Mouse (Mus musculus): ENCODE measurements around the gene Aqp6. TPM values are rescaled to one million over a fixed set of nuclear protein-coding genes. Genes with fewer than 3 reads are reported as not detected.

The Aqp6 gene
- polyA plus RNA-seq (2014; fragmentation: Nextera tagmentation; extraction: Ambion mirVana) = not detected in 2 replicates

DNA sequence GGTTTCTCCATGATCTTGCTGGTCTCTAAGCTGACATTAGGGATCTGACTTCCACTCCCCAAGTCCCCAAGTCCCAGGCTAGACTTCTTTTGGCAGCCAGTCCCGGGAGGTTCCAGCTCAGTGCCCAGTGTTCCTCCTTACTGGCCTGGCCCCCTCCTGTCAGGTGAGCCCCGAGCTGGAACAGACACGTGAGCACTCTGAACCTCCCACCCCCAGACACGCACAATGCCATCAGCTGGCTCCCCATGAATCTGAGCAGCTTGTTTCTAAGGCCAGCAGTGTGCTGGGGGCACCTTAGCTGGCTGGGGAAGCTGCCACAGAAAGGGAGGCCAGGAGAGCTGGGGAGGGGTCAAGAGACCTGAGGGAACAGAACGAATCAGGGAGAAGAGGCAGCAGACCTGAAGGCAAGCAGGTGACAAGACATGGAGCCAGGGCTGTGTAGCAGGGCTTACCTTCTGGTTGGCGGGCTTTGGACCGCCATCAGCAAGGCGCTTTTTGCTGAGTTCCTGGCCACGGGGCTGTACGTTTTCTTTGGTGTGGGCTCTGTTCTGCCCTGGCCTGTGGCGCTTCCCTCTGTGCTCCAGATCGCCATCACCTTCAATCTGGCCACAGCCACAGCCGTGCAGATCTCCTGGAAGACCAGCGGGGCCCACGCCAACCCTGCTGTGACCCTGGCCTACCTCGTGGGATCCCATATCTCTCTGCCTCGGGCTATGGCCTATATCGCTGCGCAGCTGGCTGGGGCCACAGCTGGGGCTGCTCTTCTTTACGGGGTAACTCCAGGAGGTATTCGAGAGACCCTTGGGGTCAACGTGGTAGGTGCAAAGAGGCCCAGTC, at the start of gene Aqp6:
Aqp6 (plus strand) TSS at position 415 of the 837 bp plus-strand sequence.
- DNase-seq (ENCODE audit: low spot score) (no peak), ATAC-seq (ENCODE audit: insufficient number of reproducible peaks, low FRiP score, low TSS enrichment, low read depth) (no peak)
- no peak within 1 kb of the TSS for H3K4me3 ChIP-seq (ENCODE audit: low read depth, low read length)
- no peak within 1 kb of the TSS for H3K4me2 ChIP-seq (ENCODE audit: low read depth, severe bottlenecking)
- H3K27ac ChIP-seq (replicated peaks; ENCODE audit: low read depth, low read length) = no peak within 1 kb of the TSS
- H3K4me1 ChIP-seq (ENCODE audit: control insufficient read depth, insufficient read depth, low read length) = peaks cover 3% of the 10 kb centered on the region; the same call in 1 of the 2 replicates
- WGBS = 61% methylated on average over 22 of the region's 22 CpGs
- H3K9ac ChIP-seq (ENCODE audit: low read length) = no peak within 1 kb of the TSS
- H3K27me3 ChIP-seq (ENCODE audit: control insufficient read depth, insufficient read depth, low read length) = peaks cover 11% of the 10 kb centered on the region
- no peaks in the 10 kb centered on the region; the same call in 1 of the 2 replicates for H3K9me3 ChIP-seq (ENCODE audit: control insufficient read depth, low read length)
- H3K36me3 ChIP-seq (ENCODE audit: control insufficient read depth, insufficient read depth, low read length) = no peaks in the 10 kb centered on the region

DNA sequence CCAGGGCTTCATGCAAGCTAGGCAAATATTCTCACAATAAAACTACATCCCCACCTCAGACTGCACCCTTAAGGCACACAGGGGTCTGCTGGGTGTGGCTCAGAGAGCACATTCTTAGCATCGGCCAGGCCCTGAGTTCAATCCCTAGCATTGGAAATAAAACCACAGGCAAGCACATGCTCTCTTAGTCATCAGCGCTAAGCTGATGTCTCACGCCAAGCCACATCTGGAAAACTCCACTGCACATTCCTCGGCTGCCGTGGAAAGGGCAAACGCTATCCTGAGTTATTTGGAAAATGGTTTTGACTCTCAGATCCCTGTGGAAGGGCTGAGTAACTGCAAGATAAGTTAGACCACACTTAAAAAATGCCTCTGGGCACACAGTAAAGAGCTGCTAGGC, 47.4 kb upstream of the Aqp6 start:
- H3K27me3 ChIP-seq (ENCODE audit: control insufficient read depth, insufficient read depth, low read length) = no peaks in the 10 kb centered on the region
- DNase-seq (ENCODE audit: low spot score) = no peak
- no peaks in the 10 kb centered on the region for H3K4me1 ChIP-seq (ENCODE audit: control insufficient read depth, insufficient read depth, low read length)
- H3K4me2 ChIP-seq (ENCODE audit: low read depth, severe bottlenecking) = no peak overlapping the region
- H3K27ac ChIP-seq (replicated peaks; ENCODE audit: low read depth, low read length) = no peak overlapping the region
- ATAC-seq (ENCODE audit: insufficient number of reproducible peaks, low FRiP score, low TSS enrichment, low read depth) = no peak
- H3K9me3 ChIP-seq (ENCODE audit: control insufficient read depth, low read length) = no peaks in the 10 kb centered on the region
- H3K9ac ChIP-seq (ENCODE audit: low read length) = no peak overlapping the region
- H3K4me3 ChIP-seq (ENCODE audit: low read depth, low read length) = no peak overlapping the region
- WGBS = 48% methylated on average over 6 of the region's 6 CpGs
- H3K36me3 ChIP-seq (ENCODE audit: control insufficient read depth, insufficient read depth, low read length) = no peaks in the 10 kb centered on the region

DNA sequence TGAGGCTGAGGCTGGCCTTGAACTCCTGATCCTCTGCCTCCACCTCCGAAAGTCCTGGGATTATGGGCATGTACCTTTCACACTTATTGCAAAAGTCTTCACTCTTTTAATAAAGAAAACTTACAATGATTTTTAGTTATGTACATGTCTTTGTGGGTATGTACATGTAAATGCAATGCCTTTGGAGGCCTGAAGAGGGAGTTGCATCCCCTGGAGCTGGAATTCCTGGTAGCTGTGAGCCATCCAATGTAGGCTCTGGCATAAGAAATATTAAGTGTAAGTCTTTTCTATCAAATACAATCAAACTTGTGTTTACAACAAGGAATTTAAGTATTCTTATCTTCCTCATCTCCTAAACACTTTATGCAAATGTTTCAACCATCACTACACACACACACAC, 42.3 kb upstream of the Aqp6 start:
- Histone ChIP-seq H3K9ac (ENCODE audit: low read length) (no peak overlapping the region), H3K4me1 (ENCODE audit: control insufficient read depth, insufficient read depth, low read length) (no peaks in the 10 kb centered on the region), H3K4me3 (ENCODE audit: low read depth, low read length) (no peak overlapping the region), H3K27ac (replicated peaks; ENCODE audit: low read depth, low read length) (no peak overlapping the region), H3K9me3 (ENCODE audit: control insufficient read depth, low read length) (no peaks in the 10 kb centered on the region), H3K27me3 (ENCODE audit: control insufficient read depth, insufficient read depth, low read length) (no peaks in the 10 kb centered on the region), H3K4me2 (ENCODE audit: low read depth, severe bottlenecking) (no peak overlapping the region), H3K36me3 (ENCODE audit: control insufficient read depth, insufficient read depth, low read length) (no peaks in the 10 kb centered on the region)
- DNase-seq (ENCODE audit: low spot score) (no peak), ATAC-seq (ENCODE audit: insufficient number of reproducible peaks, low FRiP score, low TSS enrichment, low read depth) (no peak)
- 88% methylated on average over 1 of the region's 1 CpGs for WGBS

DNA sequence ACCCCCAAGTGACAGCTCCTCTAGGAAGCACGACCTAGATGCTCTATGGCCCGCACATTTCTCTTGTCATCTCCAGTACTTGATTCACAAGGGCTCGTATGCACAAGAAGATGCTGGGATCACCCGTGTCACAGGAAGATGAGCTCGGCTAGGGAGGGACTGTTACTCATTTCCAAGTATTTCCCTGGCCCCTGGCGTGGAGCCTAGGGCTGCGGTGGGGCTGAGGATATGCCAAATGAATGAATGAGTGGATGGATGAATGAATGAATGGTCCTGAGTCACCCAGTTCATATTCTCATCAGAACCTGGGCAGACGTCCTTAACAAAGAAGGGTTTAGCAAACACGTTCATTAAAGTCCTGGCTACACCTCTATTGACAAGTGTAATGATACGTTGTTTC, 41.0 kb upstream of the Aqp6 start:
- no peaks in the 10 kb centered on the region for H3K36me3 ChIP-seq (ENCODE audit: control insufficient read depth, insufficient read depth, low read length)
- no peaks in the 10 kb centered on the region for H3K9me3 ChIP-seq (ENCODE audit: control insufficient read depth, low read length)
- H3K4me2 ChIP-seq (ENCODE audit: low read depth, severe bottlenecking) = no peak overlapping the region
- DNase-seq (ENCODE audit: low spot score) (no peak), ATAC-seq (ENCODE audit: insufficient number of reproducible peaks, low FRiP score, low TSS enrichment, low read depth) (no peak)
- 79% methylated on average over 10 of the region's 10 CpGs for WGBS
- no peaks in the 10 kb centered on the region for H3K27me3 ChIP-seq (ENCODE audit: control insufficient read depth, insufficient read depth, low read length)
- H3K4me1 ChIP-seq (ENCODE audit: control insufficient read depth, insufficient read depth, low read length) = no peaks in the 10 kb centered on the region
- H3K9ac ChIP-seq (ENCODE audit: low read length) = no peak overlapping the region
- no peak overlapping the region for H3K27ac ChIP-seq (replicated peaks; ENCODE audit: low read depth, low read length)
- no peak overlapping the region for H3K4me3 ChIP-seq (ENCODE audit: low read depth, low read length)

DNA sequence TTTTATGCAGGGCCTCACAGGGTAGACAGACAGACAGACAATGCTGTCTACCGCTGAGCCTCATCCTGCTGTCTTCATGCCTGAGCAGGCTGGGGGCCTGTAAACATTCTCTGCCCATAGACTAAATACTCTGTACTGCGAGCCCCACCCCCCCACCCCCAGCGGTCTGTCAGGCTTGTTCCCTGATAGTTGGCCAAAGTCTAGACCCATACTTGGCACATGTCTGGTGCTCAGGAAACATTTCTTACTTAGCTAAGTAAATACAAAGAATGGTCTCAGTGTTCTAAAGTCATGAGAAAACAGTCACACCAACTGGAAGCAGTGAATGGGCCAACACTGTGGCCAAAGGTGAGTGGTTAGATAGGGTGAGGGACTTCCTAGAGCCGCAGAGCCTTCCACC, 33.8 kb upstream of the Aqp6 start:
- no peaks in the 10 kb centered on the region for H3K27me3 ChIP-seq (ENCODE audit: control insufficient read depth, insufficient read depth, low read length)
- H3K4me1 ChIP-seq (ENCODE audit: control insufficient read depth, insufficient read depth, low read length) = no peaks in the 10 kb centered on the region
- 77% methylated on average over 4 of the region's 4 CpGs for WGBS

DNA sequence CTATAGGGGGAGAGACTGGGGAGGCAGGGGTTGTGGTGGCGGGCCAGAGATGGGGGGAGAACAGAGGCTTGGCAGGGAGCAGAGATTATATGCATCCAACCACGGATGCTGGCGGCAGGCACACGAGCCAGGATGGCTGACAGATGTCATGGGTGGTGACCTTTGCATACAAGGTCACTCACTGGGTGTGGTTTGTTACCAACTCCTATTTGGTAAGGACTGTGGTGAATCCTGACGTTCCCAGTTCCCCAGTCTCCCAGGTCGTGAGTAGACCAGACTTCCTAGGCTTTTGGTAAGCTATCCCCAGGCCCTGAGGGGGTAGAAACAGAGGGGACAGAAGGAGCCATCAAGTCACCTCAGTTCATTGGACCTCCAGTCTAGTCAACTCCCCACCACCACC, 32.5 kb upstream of the Aqp6 start:
- Histone ChIP-seq H3K4me1 (ENCODE audit: control insufficient read depth, insufficient read depth, low read length) (no peaks in the 10 kb centered on the region), H3K36me3 (ENCODE audit: control insufficient read depth, insufficient read depth, low read length) (no peaks in the 10 kb centered on the region), H3K9ac (ENCODE audit: low read length) (no peak overlapping the region), H3K4me2 (ENCODE audit: low read depth, severe bottlenecking) (no peak overlapping the region), H3K27me3 (ENCODE audit: control insufficient read depth, insufficient read depth, low read length) (no peaks in the 10 kb centered on the region), H3K4me3 (ENCODE audit: low read depth, low read length) (no peak overlapping the region), H3K27ac (replicated peaks; ENCODE audit: low read depth, low read length) (no peak overlapping the region), H3K9me3 (ENCODE audit: control insufficient read depth, low read length) (no peaks in the 10 kb centered on the region)
- ATAC-seq (ENCODE audit: insufficient number of reproducible peaks, low FRiP score, low TSS enrichment, low read depth) = no peak
- WGBS = 75% methylated on average over 6 of the region's 6 CpGs
- no peak for DNase-seq (ENCODE audit: low spot score)

More for the DNA sequence above, 33.8 kb upstream of the Aqp6 start:
- H3K9me3 ChIP-seq (ENCODE audit: control insufficient read depth, low read length) = no peaks in the 10 kb centered on the region
- H3K9ac ChIP-seq (ENCODE audit: low read length) = no peak overlapping the region
- no peak overlapping the region for H3K27ac ChIP-seq (replicated peaks; ENCODE audit: low read depth, low read length)
- no peak for DNase-seq (ENCODE audit: low spot score)
- H3K36me3 ChIP-seq (ENCODE audit: control insufficient read depth, insufficient read depth, low read length) = no peaks in the 10 kb centered on the region
- H3K4me2 ChIP-seq (ENCODE audit: low read depth, severe bottlenecking) = no peak overlapping the region
- no peak overlapping the region for H3K4me3 ChIP-seq (ENCODE audit: low read depth, low read length)
- no peak for ATAC-seq (ENCODE audit: insufficient number of reproducible peaks, low FRiP score, low TSS enrichment, low read depth)

DNA sequence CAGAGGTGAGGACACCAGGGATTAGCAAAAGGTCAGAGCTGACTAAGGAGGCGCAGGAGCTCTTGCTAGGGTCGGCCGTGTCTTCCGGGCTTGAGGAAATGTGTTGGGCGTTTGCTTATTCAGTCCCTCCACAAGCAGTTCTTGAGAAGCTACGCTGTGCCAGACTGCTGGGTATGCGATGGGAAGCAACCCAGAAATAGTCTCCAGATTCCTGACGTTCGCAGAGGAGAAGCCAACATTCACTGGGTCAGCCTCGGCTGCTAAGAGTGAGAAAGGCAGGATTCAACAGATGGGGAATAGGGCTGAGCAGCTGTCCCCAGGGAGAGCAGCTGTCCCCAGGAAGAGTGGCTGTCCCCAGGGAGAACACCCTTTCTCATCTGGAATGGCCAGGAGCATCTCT, 32.1 kb upstream of the Aqp6 start:
- H3K4me2 ChIP-seq (ENCODE audit: low read depth, severe bottlenecking) = no peak overlapping the region
- WGBS = 88% methylated on average over 10 of the region's 10 CpGs

DNA sequence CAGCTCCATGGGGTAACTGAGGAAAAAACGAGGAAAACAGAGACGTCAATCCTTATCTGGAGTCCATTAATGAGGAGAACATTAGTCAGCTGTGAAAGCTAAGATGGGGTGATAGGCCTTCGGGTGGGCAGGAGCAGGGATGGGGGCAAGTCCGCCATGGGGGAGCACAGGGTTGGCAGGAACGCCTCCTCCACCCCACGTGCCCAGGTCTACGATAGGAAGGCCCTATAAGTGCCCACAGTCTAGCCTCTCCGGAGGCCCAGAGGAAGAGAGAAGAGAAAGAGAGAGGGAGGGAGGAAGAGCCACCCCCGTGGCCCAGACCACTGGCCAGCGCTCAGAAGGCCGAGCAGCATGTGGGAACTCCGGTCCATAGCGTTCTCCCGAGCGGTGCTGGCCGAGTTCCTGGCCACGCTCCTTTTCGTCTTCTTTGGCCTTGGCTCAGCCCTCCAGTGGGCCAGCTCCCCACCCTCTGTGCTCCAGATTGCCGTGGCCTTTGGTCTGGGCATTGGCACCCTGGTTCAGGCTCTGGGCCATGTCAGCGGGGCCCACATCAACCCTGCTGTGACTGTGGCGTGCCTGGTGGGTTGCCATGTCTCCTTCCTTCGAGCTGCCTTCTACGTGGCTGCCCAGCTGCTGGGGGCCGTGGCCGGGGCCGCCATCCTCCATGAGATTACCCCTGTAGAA, 22.3 kb upstream of the Aqp6 start, which contains the start of gene Aqp2:
Aqp2 (plus strand) TSS at position 254 of the 684 bp plus-strand sequence.
- Histone ChIP-seq H3K27ac (replicated peaks; ENCODE audit: low read depth, low read length) (no peak within 1 kb of the TSS), H3K4me1 (ENCODE audit: control insufficient read depth, insufficient read depth, low read length) (peaks cover 2% of the 10 kb centered on the region), H3K4me2 (ENCODE audit: low read depth, severe bottlenecking) (no peak within 1 kb of the TSS), H3K27me3 (ENCODE audit: control insufficient read depth, insufficient read depth, low read length) (peaks cover 27% of the 10 kb centered on the region), H3K9ac (ENCODE audit: low read length) (no peak within 1 kb of the TSS), H3K4me3 (ENCODE audit: low read depth, low read length) (no peak within 1 kb of the TSS), H3K36me3 (ENCODE audit: control insufficient read depth, insufficient read depth, low read length) (no peaks in the 10 kb centered on the region), H3K9me3 (ENCODE audit: control insufficient read depth, low read length) (no peaks in the 10 kb centered on the region)
- DNase-seq (ENCODE audit: low spot score) (no peak), ATAC-seq (ENCODE audit: insufficient number of reproducible peaks, low FRiP score, low TSS enrichment, low read depth) (no peak)
- 85% methylated on average over 26 of the region's 26 CpGs for WGBS

More for the DNA sequence above, 32.1 kb upstream of the Aqp6 start:
- DNase-seq (ENCODE audit: low spot score) (no peak), ATAC-seq (ENCODE audit: insufficient number of reproducible peaks, low FRiP score, low TSS enrichment, low read depth) (no peak)
- Histone ChIP-seq H3K4me1 (ENCODE audit: control insufficient read depth, insufficient read depth, low read length) (no peaks in the 10 kb centered on the region), H3K36me3 (ENCODE audit: control insufficient read depth, insufficient read depth, low read length) (no peaks in the 10 kb centered on the region), H3K27me3 (ENCODE audit: control insufficient read depth, insufficient read depth, low read length) (no peaks in the 10 kb centered on the region), H3K4me3 (ENCODE audit: low read depth, low read length) (no peak overlapping the region), H3K9me3 (ENCODE audit: control insufficient read depth, low read length) (no peaks in the 10 kb centered on the region), H3K27ac (replicated peaks; ENCODE audit: low read depth, low read length) (no peak overlapping the region), H3K9ac (ENCODE audit: low read length) (no peak overlapping the region)

All from limb, embryonic 11.5 days (tissue).